Mouse (Mus musculus) WW6 (cell line): ENCODE data around the gene Sh3bp4.

Experiments
- DNase-seq: peaks from one replicate; pipeline ENCODE4 v3.0.0-alpha.2; 2013; ENCODE audit warnings: low read depth, low spot score

The Sh3bp4 gene

DNA sequence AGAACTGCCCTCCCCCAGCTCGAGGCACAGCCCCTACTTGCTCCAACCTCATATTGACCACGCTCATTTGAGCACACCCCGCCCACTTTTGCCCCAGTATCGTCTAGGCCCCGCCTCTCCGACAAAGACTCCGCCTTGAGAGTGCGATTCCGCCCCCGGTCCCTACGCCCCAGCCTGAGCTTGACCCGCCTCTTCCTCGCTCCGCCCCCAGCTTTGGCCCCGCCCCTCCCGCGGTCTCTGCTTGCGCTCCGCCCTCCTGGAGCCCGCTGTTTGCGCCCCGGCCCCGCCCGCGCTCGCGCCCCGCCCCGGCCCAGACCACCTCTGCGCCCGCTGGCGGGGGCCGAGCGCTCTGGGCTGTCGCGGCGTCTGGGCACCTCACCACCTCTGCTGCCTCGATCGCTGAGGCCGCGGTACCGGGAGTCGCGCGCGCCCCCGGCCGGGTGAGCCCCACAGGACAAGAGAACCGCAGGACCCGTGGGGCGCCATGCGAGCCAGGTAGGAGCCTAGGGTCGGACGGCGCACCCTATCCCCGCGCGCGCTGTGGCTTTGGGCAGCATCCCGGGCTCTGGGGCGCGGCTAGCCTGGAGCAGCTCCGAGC is at the start of gene Sh3bp4:
Sh3bp4 (plus strand) TSS at position 313 of the 598 bp plus-strand sequence.
- DNase-seq, result peak; percentile 97

DNA sequence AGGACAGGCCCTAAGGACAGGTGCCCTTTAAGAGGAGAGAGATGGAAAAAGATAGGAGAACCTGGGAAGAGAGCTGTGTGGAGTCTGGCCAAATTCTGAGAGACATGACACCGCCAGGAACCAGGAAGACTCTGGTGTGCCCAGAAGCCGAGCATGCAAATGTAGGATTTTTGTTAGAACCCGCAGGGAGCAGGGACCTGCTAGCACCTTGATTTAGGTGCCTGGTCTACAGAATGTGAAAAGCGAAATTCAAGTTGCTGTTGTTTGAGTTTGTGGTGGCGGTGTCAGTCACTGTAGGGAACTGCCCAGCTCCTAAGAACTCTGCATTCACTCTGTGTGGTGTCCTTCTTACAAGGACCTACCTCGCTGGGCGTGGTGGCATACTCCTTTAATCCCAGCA is 47.2 kb upstream of the Sh3bp4 start:
- DNase-seq, result no peak

GRCm38 (mm10) chr1:89024696-89025612 is 45.3 kb upstream of the Sh3bp4 start:
- no peak for DNase-seq

- DNase-seq, result no peak
These were observed 44.2 kb upstream of the Sh3bp4 start for GRCm38 (mm10) chr1:89026040-89026439.

- no peak for DNase-seq
These were observed 40.9 kb upstream of the Sh3bp4 start for GRCm38 (mm10) chr1:89029136-89029927.

DNA sequence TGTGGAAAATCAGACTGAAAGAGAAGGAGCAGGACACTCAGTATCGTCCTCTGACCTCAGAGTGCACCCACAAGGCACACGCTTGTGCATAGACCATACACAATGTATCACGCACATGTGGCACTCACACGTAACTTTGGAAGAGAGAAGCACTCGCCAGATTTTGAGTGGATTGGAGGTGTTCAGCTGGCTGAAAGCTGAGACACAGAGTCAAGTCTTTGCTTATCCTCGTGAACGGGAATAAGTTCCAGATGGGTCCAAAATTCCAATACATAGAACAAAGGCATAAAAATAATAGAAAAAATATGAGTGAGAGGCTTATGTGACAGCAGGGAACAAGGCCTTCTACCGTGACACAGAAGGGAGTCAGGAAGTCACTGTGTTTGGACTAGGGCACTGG is 36.6 kb upstream of the Sh3bp4 start:
- no peak for DNase-seq

DNA sequence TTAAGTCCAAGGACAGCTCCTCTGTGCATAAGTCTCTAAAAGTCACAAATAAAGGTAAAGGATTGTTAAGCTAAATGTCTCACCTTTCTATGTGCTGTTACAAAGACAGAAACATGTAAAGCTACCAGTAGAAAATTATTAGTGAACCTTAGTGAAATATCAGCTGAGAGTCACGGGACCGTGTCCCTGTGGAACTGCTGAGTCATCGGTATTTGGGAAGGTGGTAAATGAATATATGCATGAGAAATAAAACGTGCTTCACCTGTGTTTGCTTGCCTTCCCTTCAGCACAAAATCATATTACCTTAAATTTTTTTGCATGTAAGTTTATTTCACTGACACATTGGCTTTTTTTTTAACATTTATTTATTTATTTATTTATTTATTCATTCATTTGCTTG is 36.2 kb upstream of the Sh3bp4 start:
- DNase-seq, result no peak

DNA sequence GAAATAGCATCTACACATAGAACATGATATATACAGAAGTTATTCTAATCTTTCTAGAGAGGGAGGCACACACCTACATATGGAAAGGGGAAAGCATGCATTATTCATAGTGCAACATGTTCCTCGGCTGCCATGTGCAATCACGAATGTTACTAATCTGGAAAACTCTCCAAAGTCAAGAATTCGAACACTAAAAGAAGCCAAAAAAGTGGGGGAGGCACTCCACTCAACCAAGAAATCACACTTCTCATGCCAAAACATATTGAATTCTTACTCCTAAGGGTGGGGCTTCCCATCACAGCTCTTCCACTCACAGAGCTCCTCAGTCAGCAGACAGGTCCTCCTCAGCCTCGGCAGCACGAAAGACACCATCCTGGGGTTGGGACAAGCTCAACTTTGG is 35.1 kb upstream of the Sh3bp4 start:
- DNase-seq, result no peak

DNA sequence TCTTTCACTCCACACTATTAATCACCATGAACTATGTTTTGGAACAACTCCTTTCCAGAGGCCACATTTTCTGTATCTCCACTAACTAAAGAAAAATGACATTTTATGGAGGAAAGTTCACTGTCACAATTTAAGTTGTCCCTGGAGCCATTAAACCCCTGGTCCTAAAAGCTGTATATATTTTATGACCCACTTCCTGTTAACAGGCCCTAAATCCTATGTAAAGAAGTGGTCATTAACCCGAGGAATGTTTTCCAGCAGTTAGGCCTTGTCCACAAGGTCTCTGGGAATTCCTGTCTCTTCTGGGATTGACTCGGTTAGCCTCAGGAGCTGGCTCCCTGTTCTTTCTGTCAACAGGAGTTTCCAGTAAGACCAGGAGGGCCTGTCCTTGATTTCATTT is 30.4 kb upstream of the Sh3bp4 start:
- no peak for DNase-seq

GRCm38 (mm10) chr1:89041290-89041689 is 28.9 kb upstream of the Sh3bp4 start:
- DNase-seq, result no peak

DNA sequence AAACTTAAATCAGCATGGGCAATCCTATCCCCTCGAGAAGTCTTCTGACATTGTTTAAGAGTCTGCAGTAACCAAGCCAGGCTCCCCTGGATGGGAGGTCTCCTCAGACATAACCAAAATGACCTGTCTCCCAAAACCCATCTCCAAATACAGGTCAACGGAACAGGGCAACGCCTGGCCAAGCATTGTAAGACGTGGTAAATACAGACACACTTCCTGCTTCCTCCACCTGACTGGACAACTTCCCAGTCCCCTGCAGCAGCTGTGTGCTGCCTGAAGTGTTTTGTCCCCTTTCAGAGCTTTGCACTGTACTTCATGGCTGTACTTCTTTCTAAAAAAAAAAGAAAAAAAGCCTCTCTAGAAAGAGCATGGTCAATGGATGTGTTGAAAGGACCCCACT is 28.1 kb upstream of the Sh3bp4 start:
- no peak for DNase-seq

GRCm38 (mm10) chr1:89042956-89043355 is 27.3 kb upstream of the Sh3bp4 start:
- DNase-seq, result no peak

- DNase-seq, result no peak
These were observed 24.8 kb upstream of the Sh3bp4 start for GRCm38 (mm10) chr1:89045403-89045802.

- DNase-seq, result no peak
These were observed 20.7 kb upstream of the Sh3bp4 start for GRCm38 (mm10) chr1:89049506-89049905.

DNA sequence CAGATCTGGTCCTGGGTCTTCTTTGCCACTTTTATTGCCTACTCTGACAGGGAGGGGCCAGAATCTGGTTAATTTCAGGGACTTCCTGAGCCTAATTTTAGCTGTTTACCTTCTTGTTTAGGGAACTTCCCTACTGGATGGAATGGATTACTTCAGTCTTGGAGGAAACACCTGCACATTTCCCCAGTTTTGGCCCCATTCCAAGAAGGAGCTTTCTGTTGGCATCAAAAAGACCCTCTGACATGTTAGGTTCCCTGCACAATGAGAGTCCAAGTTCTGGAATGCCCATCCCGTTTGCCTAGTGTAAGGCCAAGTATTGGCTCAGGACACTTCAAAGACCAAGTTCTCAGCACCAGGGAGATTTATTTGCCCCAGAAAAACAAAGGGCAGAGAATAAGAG is 14.0 kb upstream of the Sh3bp4 start:
- no peak for DNase-seq

DNA sequence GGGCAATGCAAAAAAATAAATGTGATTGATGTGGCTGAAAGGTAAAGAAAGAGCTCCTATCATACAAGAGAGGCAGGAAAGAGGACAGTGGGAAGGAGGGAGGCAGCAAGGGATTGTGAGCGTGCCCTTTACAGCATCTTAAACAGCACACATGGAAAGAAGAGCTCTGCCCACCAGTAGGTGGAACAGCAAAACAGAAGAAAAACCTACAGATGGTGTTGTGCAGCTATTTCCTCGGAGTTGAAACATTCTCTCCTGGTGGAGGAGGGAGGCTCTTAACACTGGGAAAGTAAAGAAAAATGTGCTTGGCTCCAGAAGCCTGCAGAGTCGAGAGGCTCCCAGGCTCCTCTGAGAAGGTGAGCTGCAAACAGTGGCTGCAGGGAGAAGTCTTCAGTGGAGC is 12.8 kb upstream of the Sh3bp4 start:
- DNase-seq, result no peak

DNA sequence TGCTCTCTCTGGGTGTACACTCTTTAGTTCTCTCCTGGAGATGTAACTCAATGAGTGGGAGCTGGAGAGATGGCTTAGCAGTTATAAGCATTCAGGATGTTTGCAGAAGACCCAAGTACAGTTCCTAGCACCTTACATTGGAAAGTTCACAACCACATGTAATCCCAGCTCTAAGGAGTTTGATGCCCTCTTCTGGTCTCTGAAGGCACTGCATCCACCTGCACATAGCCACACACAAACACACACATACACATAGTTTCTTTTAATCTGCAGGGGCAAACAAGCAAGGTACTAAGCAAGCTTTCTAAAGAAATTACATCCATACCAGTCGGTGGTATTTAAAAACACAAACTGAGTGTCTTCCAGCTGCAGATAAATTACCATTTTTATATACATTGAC is 12.2 kb upstream of the Sh3bp4 start:
- no peak for DNase-seq

GRCm38 (mm10) chr1:89062977-89063376 is 7.2 kb upstream of the Sh3bp4 start:
- no peak for DNase-seq

- DNase-seq, result no peak
These were observed 6.4 kb upstream of the Sh3bp4 start for GRCm38 (mm10) chr1:89063800-89064199.

DNA sequence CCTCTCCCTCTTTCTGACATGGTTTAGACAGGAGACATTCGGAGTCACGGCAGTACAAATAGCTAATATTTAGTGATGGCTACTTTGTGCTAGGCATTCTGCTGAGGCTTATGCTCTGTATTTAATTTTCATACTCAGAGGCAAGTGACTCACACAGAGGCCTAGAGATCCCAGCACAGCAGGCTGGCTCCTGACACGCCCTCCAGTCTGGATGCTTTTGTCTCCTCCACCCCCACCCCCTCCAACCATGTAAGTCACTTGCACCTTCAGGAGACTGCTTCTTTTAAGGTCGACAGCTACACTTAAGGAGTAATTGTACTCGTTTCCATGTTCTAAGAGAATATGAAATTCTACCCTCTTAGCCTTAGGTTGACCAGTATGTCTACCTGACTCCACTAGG is 1.4 kb upstream of the Sh3bp4 start:
- DNase-seq, result no peak

- no peak for DNase-seq
These were observed 624 bp upstream of the Sh3bp4 start for GRCm38 (mm10) chr1:89069479-89070102.

DNA sequence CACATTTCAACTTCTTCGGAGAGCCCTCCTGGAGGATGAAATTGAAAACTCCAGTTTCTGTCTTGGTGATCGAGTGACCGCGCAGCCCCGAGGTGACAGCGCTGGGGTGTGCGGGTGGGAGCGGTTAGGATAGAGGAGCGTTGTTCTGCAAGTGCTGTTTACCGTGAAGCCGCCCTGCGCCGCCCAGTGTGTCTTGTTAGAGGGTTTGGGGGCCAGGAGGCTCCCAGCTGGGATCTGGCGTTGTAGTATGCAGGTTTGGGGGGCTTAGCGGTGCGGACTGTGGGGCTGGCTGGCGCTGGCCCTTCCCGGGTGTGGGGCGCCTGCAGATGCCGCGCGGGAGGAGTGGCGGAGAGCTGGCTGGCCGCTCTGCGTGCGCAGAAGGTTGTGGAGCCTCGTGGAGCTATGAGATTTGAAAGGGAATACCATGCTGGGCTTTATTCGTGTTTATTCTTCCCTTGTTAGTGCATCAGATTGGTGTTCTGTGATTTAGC is 701 bp downstream of the Sh3bp4 start:
- no peak for DNase-seq
